Mouse (Mus musculus): ENCODE measurements around the gene Gmppa.

DNA sequence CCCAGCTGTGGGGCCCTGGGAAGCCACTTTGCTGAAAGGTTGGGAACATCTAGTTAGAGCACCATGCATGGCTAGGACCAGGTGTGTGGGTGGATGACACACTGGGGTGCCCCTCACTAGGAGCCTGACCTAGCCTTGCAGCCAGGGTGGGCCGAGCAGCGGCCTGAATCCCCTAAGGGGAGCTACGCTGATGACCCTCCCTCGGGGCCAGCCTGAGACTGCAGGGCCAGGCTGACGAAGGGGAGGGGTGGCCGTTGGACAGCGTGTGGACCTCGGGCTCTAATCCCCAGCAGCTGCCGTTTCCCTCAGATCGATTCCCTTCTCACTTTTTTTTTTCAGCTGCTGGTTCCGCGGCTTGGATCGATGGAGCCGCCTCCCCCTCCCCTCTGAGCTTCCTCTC lies 13.2 kb downstream of the Gmppa start:
- no peak for TF ChIP-seq POLR2A (IDR thresholded peaks at IDR 0.05; ENCODE audit: insufficient read depth, low read depth, low read length)
- no peak for TF ChIP-seq CTCF (IDR thresholded peaks at IDR 0.05; ENCODE audit: insufficient read depth, low read depth, low read length)
